Mouse (Mus musculus): ENCODE data around the gene Evi5l.

GRCm38 (mm10) chr8:4229784-4230183 lies 63.4 kb downstream of the Evi5l start:
- TF ChIP-seq CTCF (IDR thresholded peaks at IDR 0.05; ENCODE audit: low read depth) (no peak), EP300 (IDR thresholded peaks at IDR 0.05; ENCODE audit: low read depth) (no peak)
